Comparison of ENCODE assay signal across 13 mouse cellular contexts in the genomic region with DNA sequence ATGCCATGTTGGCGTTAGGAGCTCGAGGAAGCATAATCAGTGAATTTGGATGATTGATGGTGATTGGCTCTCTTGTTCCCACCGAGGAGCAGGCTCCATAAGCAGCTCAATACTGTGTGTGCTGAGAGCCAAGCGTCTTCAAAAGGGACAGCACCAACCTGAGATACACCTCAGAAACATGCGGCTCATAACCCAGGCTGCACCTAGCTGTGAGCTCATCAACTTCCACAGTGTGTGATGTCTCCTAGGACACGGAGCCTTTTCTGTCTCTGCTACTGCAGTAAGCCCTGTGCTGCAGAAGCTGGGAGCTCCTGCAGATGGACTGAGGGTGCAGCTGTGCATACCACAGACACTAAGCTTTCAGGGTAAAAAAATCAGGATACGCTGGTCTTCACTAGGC. TPM values are rescaled to one million over a fixed set of nuclear protein-coding genes. Genes with fewer than 3 reads are reported as not detected.
DNase-seq lines count a peak whose midpoint lies in the region; ATAC-seq lines count a peak whose summit lies in the region.
"Had no signal": no experiment of that assay in that cellular context is flagged by ENCODE, and none has a peak within 500 bp of the region (broad histone marks: within the 10 kb centered on the region; RNA-seq: fewer than 3 reads in every experiment).

No protein-coding gene starts in this region.

- no peaks in the 10 kb centered on the region for H3K9me3 ChIP-seq in neural tube, embryonic 15.5 days (replicated peaks)
- no peaks in the 10 kb centered on the region for H3K9me3 ChIP-seq in hindbrain, embryonic 16.5 days (ENCODE audit: control insufficient read depth, low read length)
- no peaks in the 10 kb centered on the region for H3K9me3 ChIP-seq in heart, embryonic 12.5 days (replicated peaks)
- H3K9me3 ChIP-seq: liver, embryonic 13.5 days had no signal

- H3K4me2 ChIP-seq in neural tube, embryonic 15.5 days = no peak overlapping the region
- no peak overlapping the region for H3K4me2 ChIP-seq in hindbrain, embryonic 16.5 days (ENCODE audit: low read length)
- no peak overlapping the region for H3K4me2 ChIP-seq in heart, embryonic 12.5 days
- H3K4me2 ChIP-seq: heart, embryonic 11.5 days; liver, embryonic 13.5 days had no signal

- no peak overlapping the region for H3K4me3 ChIP-seq in neural tube, embryonic 15.5 days (replicated peaks)
- no peak overlapping the region for H3K4me3 ChIP-seq in hindbrain, embryonic 16.5 days (ENCODE audit: low read length)
- no peak overlapping the region for H3K4me3 ChIP-seq in heart, embryonic 12.5 days
- H3K4me3 ChIP-seq: liver, embryonic 13.5 days had no signal

- intact Hi-C loops in left cerebral cortex, postnatal 25 days (cut with DNase I) = no loop called here

- ATAC-seq in neural tube, embryonic 15.5 days (ENCODE audit: low FRiP score) = peak; percentile 55; the same call in 1 of the 2 replicates
- ATAC-seq in hindbrain, embryonic 16.5 days = peak; percentile 55; the same call in 1 of the 2 replicates
- no peak for ATAC-seq in heart, embryonic 12.5 days (ENCODE audit: insufficient number of reproducible peaks, low FRiP score)
- ATAC-seq: inflammation-experienced regulatory T-cells, adult 6 months had no signal

- no peak overlapping the region; the same call in 1 of the 2 replicates for H3K27ac ChIP-seq in neural tube, embryonic 15.5 days (replicated peaks)
- H3K27ac ChIP-seq in hindbrain, embryonic 16.5 days (ENCODE audit: low read depth, low read length) = no peak overlapping the region
- no peak overlapping the region for H3K27ac ChIP-seq in heart, embryonic 12.5 days (ENCODE audit: poor library complexity, severe bottlenecking)
- H3K27ac ChIP-seq: liver, embryonic 13.5 days had no signal

- no peaks in the 10 kb centered on the region for H3K36me3 ChIP-seq in neural tube, embryonic 15.5 days
- H3K36me3 ChIP-seq in hindbrain, embryonic 16.5 days (ENCODE audit: control insufficient read depth, insufficient read depth, low read length) = no peaks in the 10 kb centered on the region
- no peaks in the 10 kb centered on the region for H3K36me3 ChIP-seq in heart, embryonic 12.5 days
- H3K36me3 ChIP-seq: liver, embryonic 13.5 days had no signal

- H3K27me3 ChIP-seq in neural tube, embryonic 15.5 days (replicated peaks) = no peaks in the 10 kb centered on the region
- H3K27me3 ChIP-seq in hindbrain, embryonic 16.5 days (replicated peaks; ENCODE audit: control insufficient read depth, insufficient read depth, low read length) = no peaks in the 10 kb centered on the region
- 0 out of 2 replicates have a peak, but pooled peaks cover 2% of the 10 kb centered on the region for H3K27me3 ChIP-seq in heart, embryonic 12.5 days (replicated peaks)
- H3K27me3 ChIP-seq: liver, embryonic 13.5 days had no signal

- no peak overlapping the region for H3K9ac ChIP-seq in neural tube, embryonic 15.5 days (replicated peaks)
- H3K9ac ChIP-seq in hindbrain, embryonic 16.5 days (ENCODE audit: low read depth, low read length) = no peak overlapping the region
- H3K9ac ChIP-seq in heart, embryonic 12.5 days = no peak overlapping the region
- H3K9ac ChIP-seq: liver, embryonic 13.5 days had no signal

- peaks cover 28% of the 10 kb centered on the region for H3K4me1 ChIP-seq in neural tube, embryonic 15.5 days
- peaks cover 2% of the 10 kb centered on the region; the same call in 1 of the 2 replicates for H3K4me1 ChIP-seq in hindbrain, embryonic 16.5 days (ENCODE audit: control insufficient read depth, insufficient read depth, low read depth, low read length)
- H3K4me1 ChIP-seq in heart, embryonic 12.5 days (replicated peaks) = peaks cover 2% of the 10 kb centered on the region
- H3K4me1 ChIP-seq: liver, embryonic 13.5 days had no signal

- WGBS in neural tube, embryonic 15.5 days = 55% methylated on average over 7 of the region's 7 CpGs
- WGBS in hindbrain, embryonic 16.5 days = 37% methylated on average over 7 of the region's 7 CpGs
- WGBS in heart, embryonic 12.5 days = 59% methylated on average over 7 of the region's 7 CpGs

- DNase-seq in neural tube, embryonic 10.5 days (ENCODE audit: extremely low spot score, low spot score) = no peak
- peak; percentile 35 to 63 for DNase-seq in left cerebral cortex, postnatal 25 days (ENCODE audit: low spot score in 2 of 2)
- no peak for DNase-seq in kidney, adult 9 months
- no peak for DNase-seq in thymus, postnatal 4 days
- DNase-seq: kidney, postnatal 4 days; liver, embryonic 13.5 days had no signal

RNA-seq across cellular contexts. Expression of a gene that starts 31.5 kb away (rescaled TPM):
- polyA plus RNA-seq in neural tube, embryonic 15.5 days (2015; fragmentation: Nextera tagmentation; extraction: Ambion mirVana) = 446 and 482 TPM in 2 replicates
- 418 and 494 TPM in 2 replicates for polyA plus RNA-seq in hindbrain, embryonic 16.5 days (2015; fragmentation: Nextera tagmentation; extraction: Ambion mirVana)
- total RNA-seq in left cerebral cortex, postnatal 25 days (2021) = 100 to 1,000 TPM; 551 to 645 TPM
- 1.7 and 2.2 TPM in 2 replicates for polyA plus RNA-seq in heart, embryonic 12.5 days (2016; fragmentation: Nextera tagmentation; extraction: Ambion mirVana)
- total RNA-seq: common myeloid progenitor, adult 5-6 weeks had no signal
- polyA plus RNA-seq: inflammation-experienced regulatory T-cells, adult 6 months had no signal

RNA-seq across cellular contexts. Expression of a gene that starts 55.5 kb away (rescaled TPM):
- 0.10 and 0.42 TPM in 2 replicates for polyA plus RNA-seq in neural tube, embryonic 15.5 days (2015; fragmentation: Nextera tagmentation; extraction: Ambion mirVana)
- 0.09 and 0.11 TPM in 2 replicates for polyA plus RNA-seq in hindbrain, embryonic 16.5 days (2015; fragmentation: Nextera tagmentation; extraction: Ambion mirVana)
- not detected for total RNA-seq in left cerebral cortex, postnatal 25 days (2021)
- polyA plus RNA-seq in heart, embryonic 12.5 days (2016; fragmentation: Nextera tagmentation; extraction: Ambion mirVana) = not detected in 2 replicates
- total RNA-seq: adrenal gland, adult 18-20 months had no signal
- polyA plus RNA-seq: inflammation-experienced regulatory T-cells, adult 6 months had no signal

Comparison
In these comparisons a context has a peak if more than half of its experiments do, and no peak if none do; other contexts are left out.
1. DNase-seq: peak in left cerebral cortex, postnatal 25 days (2 of 2); none in neural tube, embryonic 10.5 days (single experiment), kidney, adult 9 months (single experiment) and thymus, postnatal 4 days (single experiment).
2. RNA of a gene that starts 31.5 kb away (polyA plus RNA-seq): 418 to 494 TPM in hindbrain, embryonic 16.5 days and 446 to 482 TPM in neural tube, embryonic 15.5 days; 1.7 to 2.2 TPM in heart, embryonic 12.5 days; every median in the first group is over 100 times any median in the second.